Comparison of ENCODE assay signal across 8 mouse cellular contexts in the genomic region with DNA sequence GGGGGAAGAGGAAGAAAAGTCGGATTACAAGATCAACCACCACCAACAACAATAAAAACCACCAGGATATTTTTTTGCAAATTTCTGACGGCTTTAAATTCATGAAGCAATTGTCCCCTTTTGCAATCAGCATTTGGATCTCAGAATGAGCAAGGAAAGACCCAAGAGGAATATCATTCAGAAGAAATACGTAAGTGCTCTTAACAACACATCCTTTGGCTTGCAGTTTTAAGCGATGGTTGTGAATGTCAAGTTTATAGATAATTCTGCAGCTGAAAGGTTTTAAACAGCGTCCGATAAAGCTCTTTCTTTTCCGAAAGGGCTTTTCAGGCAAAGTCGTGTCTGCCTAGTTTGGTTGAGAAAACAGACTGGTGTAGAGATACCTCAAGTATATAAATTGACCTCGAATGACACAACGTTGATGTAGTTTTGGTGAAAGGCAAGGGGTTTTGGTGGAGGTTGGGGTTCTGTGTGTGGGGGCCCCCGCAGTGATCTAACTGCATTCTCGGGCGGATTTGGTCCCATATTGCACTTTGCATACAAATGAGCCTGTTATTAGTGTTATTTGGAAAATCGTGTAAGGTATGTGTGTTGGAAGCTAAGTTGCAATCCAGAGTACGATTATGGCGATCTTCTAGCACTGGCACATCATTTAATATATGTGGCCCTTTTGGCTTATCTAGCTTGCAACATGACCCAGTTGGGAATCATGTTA. TPM values are rescaled to one million over a fixed set of nuclear protein-coding genes. Genes with fewer than 3 reads are reported as not detected.
DNase-seq lines count a peak whose midpoint lies in the region; ATAC-seq and TF ChIP-seq lines count a peak whose summit lies in the region.

No protein-coding gene starts in this region.

- TF ChIP-seq POLR2A in brain, embryonic 14.5 days (IDR thresholded peaks at IDR 0.05; ENCODE audit: borderline replicate concordance, extremely low read depth, insufficient read depth, insufficient read length, poor library complexity, severe bottlenecking) = no peak
- TF ChIP-seq POLR2A in small intestine, adult 2 months (IDR thresholded peaks at IDR 0.05; ENCODE audit: low read depth, low read length) = no peak

- WGBS in forebrain, embryonic 16.5 days = under 1% methylated on average over 16 of the region's 16 CpGs
- WGBS in liver, embryonic 11.5 days = under 1% methylated on average over 16 of the region's 16 CpGs
- 1% methylated on average over 16 of the region's 16 CpGs for WGBS in small intestine, adult 2 months

- no peak for ATAC-seq in forebrain, embryonic 16.5 days
- ATAC-seq in liver, embryonic 11.5 days (replicated peaks; ENCODE audit: low FRiP score) = no peak

- no peaks in the 10 kb centered on the region for H3K27me3 ChIP-seq in forebrain, embryonic 16.5 days (replicated peaks; ENCODE audit: control insufficient read depth, insufficient read depth, low read length)
- H3K27me3 ChIP-seq in liver, embryonic 11.5 days (replicated peaks; ENCODE audit: control insufficient read depth, insufficient read depth, low read length) = no peaks in the 10 kb centered on the region
- H3K27me3 ChIP-seq in small intestine, adult 2 months (ENCODE audit: control insufficient read depth, insufficient read depth, low read length) = no peaks in the 10 kb centered on the region

- H3K4me2 ChIP-seq in forebrain, embryonic 16.5 days (ENCODE audit: low read length) = peak overlapping the region; percentile 67
- peak overlapping the region; percentile 71 for H3K4me2 ChIP-seq in liver, embryonic 11.5 days

- peak overlapping the region; percentile 50 for H3K9ac ChIP-seq in forebrain, embryonic 16.5 days (replicated peaks; ENCODE audit: low read depth, low read length)
- peak overlapping the region; percentile 95 for H3K9ac ChIP-seq in liver, embryonic 11.5 days (ENCODE audit: low read depth, low read length)

- peaks cover 16% of the 10 kb centered on the region for H3K4me1 ChIP-seq in forebrain, embryonic 16.5 days (replicated peaks; ENCODE audit: control insufficient read depth, insufficient read depth, low read length)
- peaks cover 19% of the 10 kb centered on the region for H3K4me1 ChIP-seq in liver, embryonic 11.5 days (replicated peaks; ENCODE audit: control insufficient read depth, insufficient read depth, low read length)
- peaks cover 11% of the 10 kb centered on the region; the same call in 1 of the 2 replicates for H3K4me1 ChIP-seq in small intestine, adult 2 months (ENCODE audit: control insufficient read depth, insufficient read depth, insufficient read length, low read length)

- peak overlapping the region; percentile 39; the same call in 1 of the 2 replicates for H3K27ac ChIP-seq in forebrain, embryonic 16.5 days (ENCODE audit: low read length)
- peak overlapping the region; percentile 17; the same call in 1 of the 2 replicates for H3K27ac ChIP-seq in liver, embryonic 11.5 days (ENCODE audit: low read depth, low read length)
- H3K27ac ChIP-seq in small intestine, adult 2 months (ENCODE audit: insufficient read depth, low read depth, low read length) = peak overlapping the region; percentile 37

- DNase-seq in kidney, adult 9 months = peak; percentile 32
- DNase-seq in kidney, postnatal 10 days = no peak
- peak; percentile 30 for DNase-seq in brain, embryonic 14.5 days (ENCODE audit: low read depth)
- DNase-seq in liver, embryonic 11.5 days (ENCODE audit: low spot score) = peak; percentile 45
- DNase-seq in frontal cortex, postnatal 14 days (ENCODE audit: low spot score in 2 of 2) = no peak
- no peak for DNase-seq in layer of hippocampus, postnatal 25 days (ENCODE audit: extremely low spot score in 1 of 2, low spot score in 1 of 2)

- H3K36me3 ChIP-seq in forebrain, embryonic 16.5 days (ENCODE audit: control insufficient read depth, insufficient read depth) = no peaks in the 10 kb centered on the region
- no peaks in the 10 kb centered on the region for H3K36me3 ChIP-seq in liver, embryonic 11.5 days (ENCODE audit: control insufficient read depth, insufficient read depth, low read length)
- H3K36me3 ChIP-seq in small intestine, adult 2 months (ENCODE audit: control insufficient read depth, insufficient read depth, low read length) = no peaks in the 10 kb centered on the region

- H3K9me3 ChIP-seq in forebrain, embryonic 16.5 days (ENCODE audit: control insufficient read depth, low read length) = no peaks in the 10 kb centered on the region
- no peaks in the 10 kb centered on the region for H3K9me3 ChIP-seq in liver, embryonic 11.5 days (ENCODE audit: control insufficient read depth, low read length)

- H3K4me3 ChIP-seq in forebrain, embryonic 16.5 days (replicated peaks; ENCODE audit: low read length) = peak overlapping the region; percentile 89
- peak overlapping the region; percentile 76 for H3K4me3 ChIP-seq in liver, embryonic 11.5 days (ENCODE audit: low read depth, low read length)
- H3K4me3 ChIP-seq in small intestine, adult 2 months (ENCODE audit: low read depth, low read length) = peak overlapping the region; percentile 70

- TF ChIP-seq CTCF in brain, embryonic 14.5 days (IDR thresholded peaks at IDR 0.05; ENCODE audit: borderline replicate concordance, extremely low read depth, insufficient read depth, insufficient read length) = no peak
- no peak for TF ChIP-seq CTCF in small intestine, adult 2 months (IDR thresholded peaks at IDR 0.05; ENCODE audit: extremely low read depth, insufficient read length, insufficient replicate concordance, low read depth, low read length)

RNA-seq across cellular contexts. Expression of a gene that starts 2.6 kb away (rescaled TPM):
- polyA plus RNA-seq in brain, embryonic 14.5 days (2012; rRNA removed) = 31.6 and 52.9 TPM in 2 replicates
- polyA plus RNA-seq in forebrain, embryonic 16.5 days (2015; fragmentation: Nextera tagmentation; extraction: Ambion mirVana) = 36.6 and 37.5 TPM in 2 replicates
- 19.2 and 19.6 TPM in 2 replicates for polyA plus RNA-seq in liver, embryonic 11.5 days (2014; fragmentation: Nextera tagmentation; extraction: Ambion mirVana)
- 4.3 and 9.5 TPM in 2 replicates for polyA plus RNA-seq in small intestine, adult 2 months (2012; rRNA removed)
- total RNA-seq in layer of hippocampus, postnatal 25 days (2021) = 10 to 100 TPM; 25.7 to 35.3 TPM

Comparison
In these comparisons a context has a peak if more than half of its experiments do, and no peak if none do; other contexts are left out.
1. DNase-seq: peak in kidney, adult 9 months (single experiment), brain, embryonic 14.5 days (single experiment) and liver, embryonic 11.5 days (single experiment); none in kidney, postnatal 10 days (single experiment), frontal cortex, postnatal 14 days (0 of 2) and layer of hippocampus, postnatal 25 days (0 of 2).
2. Peak in every context shown above with its lines, with median percentiles within 50 percentile points of each other: H3K27ac ChIP-seq and H3K4me3 ChIP-seq.